Mouse (Mus musculus) G1E (cell line): ENCODE measurements around the gene Gripap1.

Experiments
- CTCF ChIP-seq: IDR thresholded peaks from 2 replicates; pipeline ENCODE4 v1.5.1; 2012; ENCODE audit warnings: low read depth, low read length, inconsistent platforms, mixed read lengths
- POLR2AphosphoS5 ChIP-seq: IDR thresholded peaks from 2 replicates; pipeline ENCODE4 v1.6.1; 2012; ENCODE audit warnings: low read depth, low read length, inconsistent platforms; ENCODE audit not compliant: insufficient replicate concordance

GRCm38 (mm10) chrX:7789542-7790136 lies at the start of gene Gripap1:
- no peak for TF ChIP-seq CTCF
- no peak for TF ChIP-seq POLR2AphosphoS5
